Mouse (Mus musculus): ENCODE results near the gene Asb13. TPM values are rescaled to one million over a fixed set of nuclear protein-coding genes. Genes with fewer than 3 reads are reported as not detected.

The Asb13 gene
- polyA plus RNA-seq, 1 experiment from 2014 or later: 13.2 TPM

GRCm38 (mm10) chr13:3669611-3670010 lies 35.8 kb downstream of the Asb13 start:
- DNase-seq (ENCODE audit: low spot score) (no peak), ATAC-seq (ENCODE audit: low FRiP score) (no peak)
- Histone ChIP-seq H3K4me3 (ENCODE audit: low read depth, low read length) (no peak overlapping the region), H3K9ac (ENCODE audit: low read depth, low read length) (no peak overlapping the region), H3K27me3 (ENCODE audit: control insufficient read depth, insufficient read depth, low read length) (no peaks in the 10 kb centered on the region), H3K9me3 (ENCODE audit: control insufficient read depth, low read length) (no peaks in the 10 kb centered on the region), H3K4me1 (replicated peaks; ENCODE audit: control insufficient read depth, insufficient read depth, low read length) (no peaks in the 10 kb centered on the region), H3K27ac (ENCODE audit: low read depth, low read length) (no peak overlapping the region), H3K36me3 (ENCODE audit: control insufficient read depth, insufficient read depth, low read length) (no peaks in the 10 kb centered on the region), H3K4me2 (replicated peaks; ENCODE audit: low read depth, low read length) (no peak overlapping the region)
- WGBS: 84% methylated on average over 1 of the region's 1 CpGs

GRCm38 (mm10) chr13:3670039-3670438 lies 36.2 kb downstream of the Asb13 start:
- Histone ChIP-seq H3K4me2 (replicated peaks; ENCODE audit: low read depth, low read length) (no peak overlapping the region), H3K36me3 (ENCODE audit: control insufficient read depth, insufficient read depth, low read length) (no peaks in the 10 kb centered on the region), H3K4me1 (replicated peaks; ENCODE audit: control insufficient read depth, insufficient read depth, low read length) (no peaks in the 10 kb centered on the region), H3K4me3 (ENCODE audit: low read depth, low read length) (no peak overlapping the region), H3K9ac (ENCODE audit: low read depth, low read length) (no peak overlapping the region), H3K9me3 (ENCODE audit: control insufficient read depth, low read length) (no peaks in the 10 kb centered on the region), H3K27me3 (ENCODE audit: control insufficient read depth, insufficient read depth, low read length) (no peaks in the 10 kb centered on the region), H3K27ac (ENCODE audit: low read depth, low read length) (no peak overlapping the region)
- WGBS: 82% methylated on average over 1 of the region's 1 CpGs
- ATAC-seq (ENCODE audit: low FRiP score): no peak
- DNase-seq (ENCODE audit: low spot score): peak; percentile 18

- no peak overlapping the region for H3K27ac ChIP-seq (ENCODE audit: low read depth, low read length)
- no peak for DNase-seq (ENCODE audit: low spot score)
- no peak overlapping the region for H3K4me2 ChIP-seq (replicated peaks; ENCODE audit: low read depth, low read length)
- H3K27me3 ChIP-seq (ENCODE audit: control insufficient read depth, insufficient read depth, low read length): no peaks in the 10 kb centered on the region
- 74% methylated on average over 3 of the region's 3 CpGs for WGBS
- H3K36me3 ChIP-seq (ENCODE audit: control insufficient read depth, insufficient read depth, low read length): no peaks in the 10 kb centered on the region
- H3K4me1 ChIP-seq (replicated peaks; ENCODE audit: control insufficient read depth, insufficient read depth, low read length): no peaks in the 10 kb centered on the region
- no peaks in the 10 kb centered on the region for H3K9me3 ChIP-seq (ENCODE audit: control insufficient read depth, low read length)
- no peak overlapping the region for H3K4me3 ChIP-seq (ENCODE audit: low read depth, low read length)
- no peak overlapping the region for H3K9ac ChIP-seq (ENCODE audit: low read depth, low read length)
- ATAC-seq (ENCODE audit: low FRiP score): no peak
These were observed 39.3 kb downstream of the Asb13 start for GRCm38 (mm10) chr13:3673151-3673550.

GRCm38 (mm10) chr13:3673622-3674021 lies 39.8 kb downstream of the Asb13 start:
- no peaks in the 10 kb centered on the region for H3K27me3 ChIP-seq (ENCODE audit: control insufficient read depth, insufficient read depth, low read length)
- H3K4me2 ChIP-seq (replicated peaks; ENCODE audit: low read depth, low read length): no peak overlapping the region
- no peak overlapping the region for H3K9ac ChIP-seq (ENCODE audit: low read depth, low read length)
- no peaks in the 10 kb centered on the region for H3K9me3 ChIP-seq (ENCODE audit: control insufficient read depth, low read length)
- 73% methylated on average over 4 of the region's 4 CpGs for WGBS
- H3K4me3 ChIP-seq (ENCODE audit: low read depth, low read length): no peak overlapping the region
- DNase-seq (ENCODE audit: low spot score) (no peak), ATAC-seq (ENCODE audit: low FRiP score) (no peak)
- H3K27ac ChIP-seq (ENCODE audit: low read depth, low read length): no peak overlapping the region
- H3K4me1 ChIP-seq (replicated peaks; ENCODE audit: control insufficient read depth, insufficient read depth, low read length): no peaks in the 10 kb centered on the region
- no peaks in the 10 kb centered on the region for H3K36me3 ChIP-seq (ENCODE audit: control insufficient read depth, insufficient read depth, low read length)

- Histone ChIP-seq H3K9ac (ENCODE audit: low read depth, low read length) (no peak overlapping the region), H3K27ac (ENCODE audit: low read depth, low read length) (no peak overlapping the region), H3K27me3 (ENCODE audit: control insufficient read depth, insufficient read depth, low read length) (no peaks in the 10 kb centered on the region), H3K36me3 (ENCODE audit: control insufficient read depth, insufficient read depth, low read length) (no peaks in the 10 kb centered on the region), H3K9me3 (ENCODE audit: control insufficient read depth, low read length) (no peaks in the 10 kb centered on the region), H3K4me2 (replicated peaks; ENCODE audit: low read depth, low read length) (no peak overlapping the region), H3K4me3 (ENCODE audit: low read depth, low read length) (no peak overlapping the region), H3K4me1 (replicated peaks; ENCODE audit: control insufficient read depth, insufficient read depth, low read length) (no peaks in the 10 kb centered on the region)
- ATAC-seq (ENCODE audit: low FRiP score) (no peak), DNase-seq (ENCODE audit: low spot score) (no peak)
- 93% methylated on average over 4 of the region's 4 CpGs for WGBS
These were observed 42.0 kb downstream of the Asb13 start for GRCm38 (mm10) chr13:3675855-3676254.

- ATAC-seq (ENCODE audit: low FRiP score) (no peak), DNase-seq (ENCODE audit: low spot score) (no peak)
- Histone ChIP-seq H3K4me1 (replicated peaks; ENCODE audit: control insufficient read depth, insufficient read depth, low read length) (no peaks in the 10 kb centered on the region), H3K36me3 (ENCODE audit: control insufficient read depth, insufficient read depth, low read length) (no peaks in the 10 kb centered on the region), H3K9ac (ENCODE audit: low read depth, low read length) (no peak overlapping the region), H3K27ac (ENCODE audit: low read depth, low read length) (no peak overlapping the region), H3K4me2 (replicated peaks; ENCODE audit: low read depth, low read length) (no peak overlapping the region), H3K9me3 (ENCODE audit: control insufficient read depth, low read length) (no peaks in the 10 kb centered on the region), H3K4me3 (ENCODE audit: low read depth, low read length) (no peak overlapping the region), H3K27me3 (ENCODE audit: control insufficient read depth, insufficient read depth, low read length) (no peaks in the 10 kb centered on the region)
- WGBS: 83% methylated on average over 4 of the region's 4 CpGs
These were observed 45.3 kb downstream of the Asb13 start for GRCm38 (mm10) chr13:3679098-3679497.

GRCm38 (mm10) chr13:3686306-3686705 lies 52.5 kb downstream of the Asb13 start:
- H3K36me3 ChIP-seq (ENCODE audit: control insufficient read depth, insufficient read depth, low read length): no peaks in the 10 kb centered on the region
- no peaks in the 10 kb centered on the region for H3K9me3 ChIP-seq (ENCODE audit: control insufficient read depth, low read length)
- no peak overlapping the region for H3K27ac ChIP-seq (ENCODE audit: low read depth, low read length)
- H3K4me3 ChIP-seq (ENCODE audit: low read depth, low read length): no peak overlapping the region
- no peak for DNase-seq (ENCODE audit: low spot score)
- no peaks in the 10 kb centered on the region for H3K4me1 ChIP-seq (replicated peaks; ENCODE audit: control insufficient read depth, insufficient read depth, low read length)
- no peak overlapping the region for H3K4me2 ChIP-seq (replicated peaks; ENCODE audit: low read depth, low read length)
- no peak overlapping the region for H3K9ac ChIP-seq (ENCODE audit: low read depth, low read length)
- WGBS: 78% methylated on average over 1 of the region's 1 CpGs
- H3K27me3 ChIP-seq (ENCODE audit: control insufficient read depth, insufficient read depth, low read length): no peaks in the 10 kb centered on the region
- no peak for ATAC-seq (ENCODE audit: low FRiP score)

- Histone ChIP-seq H3K36me3 (ENCODE audit: control insufficient read depth, insufficient read depth, low read length) (no peaks in the 10 kb centered on the region), H3K4me2 (replicated peaks; ENCODE audit: low read depth, low read length) (no peak overlapping the region), H3K27me3 (ENCODE audit: control insufficient read depth, insufficient read depth, low read length) (no peaks in the 10 kb centered on the region), H3K27ac (ENCODE audit: low read depth, low read length) (no peak overlapping the region), H3K4me1 (replicated peaks; ENCODE audit: control insufficient read depth, insufficient read depth, low read length) (no peaks in the 10 kb centered on the region), H3K9ac (ENCODE audit: low read depth, low read length) (no peak overlapping the region), H3K9me3 (ENCODE audit: control insufficient read depth, low read length) (no peaks in the 10 kb centered on the region), H3K4me3 (ENCODE audit: low read depth, low read length) (no peak overlapping the region)
- 22% methylated on average over 11 of the region's 11 CpGs for WGBS
- DNase-seq (ENCODE audit: low spot score) (peak; percentile 45), ATAC-seq (ENCODE audit: low FRiP score) (no peak; the same call in 1 of the 2 replicates)
These were observed 60.9 kb downstream of the Asb13 start for GRCm38 (mm10) chr13:3694599-3695343.

GRCm38 (mm10) chr13:3696977-3697735 lies 63.3 kb downstream of the Asb13 start:
- Histone ChIP-seq H3K27me3 (ENCODE audit: control insufficient read depth, insufficient read depth, low read length) (no peaks in the 10 kb centered on the region), H3K27ac (ENCODE audit: low read depth, low read length) (no peak overlapping the region), H3K4me2 (replicated peaks; ENCODE audit: low read depth, low read length) (no peak overlapping the region), H3K4me3 (ENCODE audit: low read depth, low read length) (no peak overlapping the region), H3K9ac (ENCODE audit: low read depth, low read length) (no peak overlapping the region), H3K4me1 (replicated peaks; ENCODE audit: control insufficient read depth, insufficient read depth, low read length) (no peaks in the 10 kb centered on the region), H3K36me3 (ENCODE audit: control insufficient read depth, insufficient read depth, low read length) (no peaks in the 10 kb centered on the region), H3K9me3 (ENCODE audit: control insufficient read depth, low read length) (no peaks in the 10 kb centered on the region)
- ATAC-seq (ENCODE audit: low FRiP score) (no peak), DNase-seq (ENCODE audit: low spot score) (no peak)
- 80% methylated on average over 8 of the region's 8 CpGs for WGBS
